Comparison of ENCODE assay signal across 8 mouse cellular contexts in genomic region chr7:80197941-80198778, GRCm38 (mm10). TPM values are rescaled to one million over a fixed set of nuclear protein-coding genes. Genes with fewer than 3 reads are reported as not detected.
DNase-seq lines count a peak whose midpoint lies in the region; ATAC-seq and TF ChIP-seq lines count a peak whose summit lies in the region.

No protein-coding gene starts in this region.

- no peak for TF ChIP-seq CTCF in embryonic fibroblast, embryonic 13.5 days (IDR thresholded peaks at IDR 0.05; ENCODE audit: borderline replicate concordance, insufficient read depth, low read length)

- TF ChIP-seq POLR2A in embryonic fibroblast, embryonic 13.5 days (IDR thresholded peaks at IDR 0.05; ENCODE audit: low read depth, low read length) = peak; percentile 79

- H3K4me3 ChIP-seq in embryonic fibroblast, embryonic 13.5 days (ENCODE audit: insufficient read depth, low read length) = peak overlapping the region; percentile 66
- peak overlapping the region; percentile 80 for H3K4me3 ChIP-seq in heart, embryonic 10.5 days
- peak overlapping the region; percentile 64 for H3K4me3 ChIP-seq in kidney, embryonic 15.5 days (replicated peaks)
- peak overlapping the region; percentile 94 for H3K4me3 ChIP-seq in liver, embryonic 11.5 days (ENCODE audit: low read depth, low read length)
- H3K4me3 ChIP-seq in stomach, embryonic 14.5 days (ENCODE audit: low read depth, low read length) = peak overlapping the region; percentile 76

- peak; percentile 75 for DNase-seq in 3T3-L1 (ENCODE audit: low read depth, low spot score)
- DNase-seq in adrenal gland, postnatal 36 days = peak; percentile 89 to 92
- DNase-seq in heart, embryonic 10.5 days (ENCODE audit: low spot score) = peak; percentile 91
- DNase-seq in liver, embryonic 11.5 days (ENCODE audit: low spot score) = peak; percentile 87
- DNase-seq in naive thymus-derived CD4-positive, alpha-beta T cell, adult 2 months (ENCODE audit: low read depth) = peak; percentile 75

- peak; percentile 93 for ATAC-seq in kidney, embryonic 15.5 days (replicated peaks; ENCODE audit: low FRiP score)
- peak; percentile 74 for ATAC-seq in liver, embryonic 11.5 days (replicated peaks; ENCODE audit: low FRiP score)
- ATAC-seq in stomach, embryonic 14.5 days (ENCODE audit: insufficient number of reproducible peaks, insufficient read depth, low FRiP score, low read depth) = peak; percentile 91

- H3K9ac ChIP-seq in kidney, embryonic 15.5 days = peak overlapping the region; percentile 73
- peak overlapping the region; percentile 96 for H3K9ac ChIP-seq in liver, embryonic 11.5 days (ENCODE audit: low read depth, low read length)
- H3K9ac ChIP-seq in stomach, embryonic 14.5 days (replicated peaks; ENCODE audit: low read depth, low read length) = peak overlapping the region; percentile 69

- H3K36me3 ChIP-seq in heart, embryonic 10.5 days = peaks cover 8% of the 10 kb centered on the region; the same call in 1 of the 2 replicates
- peaks cover 7% of the 10 kb centered on the region; the same call in 1 of the 2 replicates for H3K36me3 ChIP-seq in kidney, embryonic 15.5 days
- peaks cover 9% of the 10 kb centered on the region; the same call in 1 of the 2 replicates for H3K36me3 ChIP-seq in liver, embryonic 11.5 days (ENCODE audit: control insufficient read depth, insufficient read depth, low read length)
- H3K36me3 ChIP-seq in stomach, embryonic 14.5 days (ENCODE audit: control insufficient read depth, insufficient read depth, low read length) = peaks cover 5% of the 10 kb centered on the region; the same call in 1 of the 2 replicates

- H3K4me2 ChIP-seq in kidney, embryonic 15.5 days = peak overlapping the region; percentile 78
- peak overlapping the region; percentile 95 for H3K4me2 ChIP-seq in liver, embryonic 11.5 days
- peak overlapping the region; percentile 93 for H3K4me2 ChIP-seq in stomach, embryonic 14.5 days (replicated peaks; ENCODE audit: low read depth, low read length)

- H3K27ac ChIP-seq in embryonic fibroblast, embryonic 13.5 days (ENCODE audit: insufficient read depth, low read length) = peak overlapping the region; percentile 51
- peak overlapping the region; percentile 91 for H3K27ac ChIP-seq in heart, embryonic 10.5 days
- H3K27ac ChIP-seq in kidney, embryonic 15.5 days = peak overlapping the region; percentile 94
- H3K27ac ChIP-seq in liver, embryonic 11.5 days (ENCODE audit: low read depth, low read length) = peak overlapping the region; percentile 93
- peak overlapping the region; percentile 94 for H3K27ac ChIP-seq in stomach, embryonic 14.5 days (ENCODE audit: low read length)

- no peaks in the 10 kb centered on the region for H3K27me3 ChIP-seq in heart, embryonic 10.5 days (ENCODE audit: insufficient read depth, poor library complexity, severe bottlenecking)
- no peaks in the 10 kb centered on the region for H3K27me3 ChIP-seq in kidney, embryonic 15.5 days
- no peaks in the 10 kb centered on the region for H3K27me3 ChIP-seq in liver, embryonic 11.5 days (replicated peaks; ENCODE audit: control insufficient read depth, insufficient read depth, low read length)
- no peaks in the 10 kb centered on the region for H3K27me3 ChIP-seq in stomach, embryonic 14.5 days (ENCODE audit: control insufficient read depth, insufficient read depth, low read length)

- under 1% methylated on average over 74 of the region's 74 CpGs for WGBS in heart, embryonic 10.5 days
- under 1% methylated on average over 70 of the region's 74 CpGs for WGBS in kidney, embryonic 15.5 days
- under 1% methylated on average over 61 of the region's 74 CpGs for WGBS in liver, embryonic 11.5 days
- WGBS in stomach, embryonic 14.5 days = under 1% methylated on average over 69 of the region's 74 CpGs

- no peaks in the 10 kb centered on the region; the same call in 1 of the 2 replicates for H3K4me1 ChIP-seq in embryonic fibroblast, embryonic 13.5 days (ENCODE audit: control insufficient read depth, insufficient read depth, low read length)
- H3K4me1 ChIP-seq in heart, embryonic 10.5 days = peaks cover 35% of the 10 kb centered on the region
- H3K4me1 ChIP-seq in kidney, embryonic 15.5 days = peaks cover 57% of the 10 kb centered on the region
- H3K4me1 ChIP-seq in liver, embryonic 11.5 days (replicated peaks; ENCODE audit: control insufficient read depth, insufficient read depth, low read length) = peaks cover 59% of the 10 kb centered on the region
- peaks cover 36% of the 10 kb centered on the region for H3K4me1 ChIP-seq in stomach, embryonic 14.5 days (ENCODE audit: control insufficient read depth, insufficient read depth, low read length)

- H3K9me3 ChIP-seq in heart, embryonic 10.5 days = no peaks in the 10 kb centered on the region
- H3K9me3 ChIP-seq in kidney, embryonic 15.5 days (replicated peaks) = no peaks in the 10 kb centered on the region
- no peaks in the 10 kb centered on the region for H3K9me3 ChIP-seq in liver, embryonic 11.5 days (ENCODE audit: control insufficient read depth, low read length)
- no peaks in the 10 kb centered on the region for H3K9me3 ChIP-seq in stomach, embryonic 14.5 days (ENCODE audit: control insufficient read depth, low read depth, low read length)

RNA-seq across cellular contexts. Expression of gene Sema4b, which starts 11.5 kb away (rescaled TPM):
- total RNA-seq in adrenal gland, postnatal 36 days (2021) = 10 to 100 TPM; 47.3 to 57.2 TPM
- 6.4 and 8.0 TPM in 2 replicates for polyA plus RNA-seq in embryonic fibroblast, embryonic 13.5 days (2011; ENCODE audit: insufficient read length, low read depth, missing spikeins)
- 7.8 and 8.9 TPM in 2 replicates for polyA plus RNA-seq in heart, embryonic 10.5 days (2016; fragmentation: Nextera tagmentation; extraction: Ambion mirVana)
- 17.1 and 21.9 TPM in 2 replicates for polyA plus RNA-seq in kidney, embryonic 15.5 days (2015; fragmentation: Nextera tagmentation; extraction: Ambion mirVana)
- 11.7 and 12.9 TPM in 2 replicates for polyA plus RNA-seq in liver, embryonic 11.5 days (2014; fragmentation: Nextera tagmentation; extraction: Ambion mirVana)
- polyA plus RNA-seq in stomach, embryonic 14.5 days (2014; fragmentation: Nextera tagmentation; extraction: Ambion mirVana) = 21.7 and 23.4 TPM in 2 replicates

RNA-seq across cellular contexts. Expression of gene Cib1, which starts 34.5 kb away (rescaled TPM):
- 10 to 100 TPM; 65.1 to 70.1 TPM for total RNA-seq in adrenal gland, postnatal 36 days (2021)
- 33.3 and 35.1 TPM in 2 replicates for polyA plus RNA-seq in embryonic fibroblast, embryonic 13.5 days (2011; ENCODE audit: insufficient read length, low read depth, missing spikeins)
- 61.9 and 74.9 TPM in 2 replicates for polyA plus RNA-seq in heart, embryonic 10.5 days (2016; fragmentation: Nextera tagmentation; extraction: Ambion mirVana)
- 108 and 122 TPM in 2 replicates for polyA plus RNA-seq in kidney, embryonic 15.5 days (2015; fragmentation: Nextera tagmentation; extraction: Ambion mirVana)
- polyA plus RNA-seq in liver, embryonic 11.5 days (2014; fragmentation: Nextera tagmentation; extraction: Ambion mirVana) = 113 and 114 TPM in 2 replicates
- 108 and 112 TPM in 2 replicates for polyA plus RNA-seq in stomach, embryonic 14.5 days (2014; fragmentation: Nextera tagmentation; extraction: Ambion mirVana)

RNA-seq across cellular contexts. Expression of gene Gdpgp1, which starts 34.5 kb away (rescaled TPM):
- 1 to 10 TPM; 3.8 to 3.9 TPM for total RNA-seq in adrenal gland, postnatal 36 days (2021)
- polyA plus RNA-seq in embryonic fibroblast, embryonic 13.5 days (2011; ENCODE audit: insufficient read length, low read depth, missing spikeins) = 1.8 and 2.2 TPM in 2 replicates
- 5.2 and 5.8 TPM in 2 replicates for polyA plus RNA-seq in heart, embryonic 10.5 days (2016; fragmentation: Nextera tagmentation; extraction: Ambion mirVana)
- 3.5 and 3.9 TPM in 2 replicates for polyA plus RNA-seq in kidney, embryonic 15.5 days (2015; fragmentation: Nextera tagmentation; extraction: Ambion mirVana)
- 6.5 and 7.4 TPM in 2 replicates for polyA plus RNA-seq in liver, embryonic 11.5 days (2014; fragmentation: Nextera tagmentation; extraction: Ambion mirVana)
- 5.0 and 5.6 TPM in 2 replicates for polyA plus RNA-seq in stomach, embryonic 14.5 days (2014; fragmentation: Nextera tagmentation; extraction: Ambion mirVana)

RNA-seq across cellular contexts. Expression of gene Ttll13, which starts 48.0 kb away (rescaled TPM):
- total RNA-seq in adrenal gland, postnatal 36 days (2021) = under 1 TPM; 0.59 to 0.83 TPM
- polyA plus RNA-seq in embryonic fibroblast, embryonic 13.5 days (2011; ENCODE audit: insufficient read length, low read depth, missing spikeins) = 0.63 TPM in 1 of 2 replicates, not detected in the other
- polyA plus RNA-seq in heart, embryonic 10.5 days (2016; fragmentation: Nextera tagmentation; extraction: Ambion mirVana) = 0.54 and 0.84 TPM in 2 replicates
- polyA plus RNA-seq in kidney, embryonic 15.5 days (2015; fragmentation: Nextera tagmentation; extraction: Ambion mirVana) = 1.2 and 2.1 TPM in 2 replicates
- 0.52 and 1.6 TPM in 2 replicates for polyA plus RNA-seq in liver, embryonic 11.5 days (2014; fragmentation: Nextera tagmentation; extraction: Ambion mirVana)
- 1.0 and 1.8 TPM in 2 replicates for polyA plus RNA-seq in stomach, embryonic 14.5 days (2014; fragmentation: Nextera tagmentation; extraction: Ambion mirVana)

Comparison
In these comparisons a context has a peak if more than half of its experiments do, and no peak if none do; other contexts are left out.
1. Peak in every context shown above with its lines: DNase-seq, ATAC-seq, H3K4me3 ChIP-seq and H3K27ac ChIP-seq.